Mouse (Mus musculus) MEL (cell line): ENCODE data around the gene Galnt18. TPM values are rescaled to one million over a fixed set of nuclear protein-coding genes. Genes with fewer than 3 reads are reported as not detected.

Experiments
- DNase-seq: peaks from one replicate; pipeline ENCODE4 v3.0.0; 2011; ENCODE audit warnings: low read depth, low spot score
- H3K27ac ChIP-seq: 2 replicates; pipeline ENCODE4 v1.5.1; 2012; ENCODE audit warnings: low read depth, mild to moderate bottlenecking, control low read depth, low read length, moderate library complexity; ENCODE audit not compliant: control insufficient read depth
- H3K27me3 ChIP-seq, 2 experiments: fragments of 150-350 bp in 1 of 2; sonication (generic) in 1 of 2; 2 replicates each; pipeline ENCODE4 v1.6.1; 2012; ENCODE audit warnings: low read length in 2 of 2, mild to moderate bottlenecking in 2 of 2, improper control_type of control experiment in 1 of 2, moderate library complexity in 1 of 2; ENCODE audit not compliant: insufficient read depth in 2 of 2, control insufficient read depth in 1 of 2
- H3K36me3 ChIP-seq, 2 experiments: 2 replicates each; pipeline ENCODE4 v1.6.1; 2012 to 2014; ENCODE audit warnings: low read length in 2 of 2, improper control_type of control experiment in 1 of 2, inconsistent platforms in 1 of 2, mild to moderate bottlenecking in 1 of 2; ENCODE audit not compliant: insufficient read depth in 2 of 2, control insufficient read depth in 1 of 2
- H3K4me1 ChIP-seq, 2 experiments: fragments of 150-350 bp in 1 of 2; sonication (generic) in 1 of 2; 2 replicates each; pipeline ENCODE4 v1.6.1; 2012; ENCODE audit warnings: low read length in 2 of 2, improper control_type of control experiment in 1 of 2, mild to moderate bottlenecking in 1 of 2; ENCODE audit not compliant: insufficient read depth in 2 of 2, control insufficient read depth in 1 of 2
- H3K4me3 ChIP-seq, 2 experiments: fragments of 150-350 bp in 1 of 2; sonication (generic) in 1 of 2; 2 replicates each; pipeline ENCODE4 v1.5.1; 2012; ENCODE audit warnings: low read depth in 2 of 2, low read length in 2 of 2, mild to moderate bottlenecking in 2 of 2, moderate library complexity in 2 of 2, control low read depth in 1 of 2, improper control_type of control experiment in 1 of 2; ENCODE audit not compliant: control insufficient read depth in 1 of 2, insufficient read depth in 1 of 2
- H3K79me2 ChIP-seq: 2 replicates; pipeline ENCODE4 v1.6.1; 2012; ENCODE audit warnings: mild to moderate bottlenecking, low read length, moderate library complexity; ENCODE audit not compliant: control insufficient read depth, poor library complexity, insufficient read depth
- H3K9ac ChIP-seq: 2 replicates; pipeline ENCODE4 v1.6.1; 2012; ENCODE audit warnings: low read depth, mild to moderate bottlenecking, control low read depth, low read length, moderate library complexity; ENCODE audit not compliant: control insufficient read depth, poor library complexity, severe bottlenecking
- H3K9me3 ChIP-seq: fragments of 150-350 bp; sonication (generic); replicated peaks from 2 replicates; pipeline ENCODE4 v1.6.1; 2012; ENCODE audit warnings: mild to moderate bottlenecking, low read length, improper control_type of control experiment, moderate library complexity; ENCODE audit not compliant: insufficient read depth
- BHLHE40 ChIP-seq: IDR thresholded peaks from 2 replicates; pipeline ENCODE4 v1.6.1; 2012; ENCODE audit warnings: low read depth, mild to moderate bottlenecking, inconsistent platforms, low read length, improper control_type of control experiment, borderline replicate concordance
- CHD1 ChIP-seq: IDR thresholded peaks from 2 replicates; pipeline ENCODE4 v1.6.1; 2012; ENCODE audit warnings: low read depth, mild to moderate bottlenecking, inconsistent platforms, low read length, improper control_type of control experiment
- CHD2 ChIP-seq: IDR thresholded peaks from 2 replicates; pipeline ENCODE4 v1.6.1; 2011; ENCODE audit warnings: low read length, improper control_type of control experiment
- E2F4 ChIP-seq: IDR thresholded peaks from 2 replicates; pipeline ENCODE4 v1.6.1; 2011; ENCODE audit warnings: low read depth, low read length, improper control_type of control experiment, borderline replicate concordance
- ELF1 ChIP-seq: IDR thresholded peaks from 2 replicates; pipeline ENCODE4 v1.6.1; 2014; ENCODE audit warnings: low read depth, mild to moderate bottlenecking, inconsistent platforms, low read length, improper control_type of control experiment, moderate library complexity
- EP300 ChIP-seq, 2 experiments: IDR thresholded peaks; 2 replicates each; pipeline ENCODE4 v1.6.1; 2011; ENCODE audit warnings: improper control_type of control experiment in 2 of 2, low read length in 2 of 2, low read depth in 1 of 2, mild to moderate bottlenecking in 1 of 2
- ETS1 ChIP-seq: IDR thresholded peaks from 2 replicates; pipeline ENCODE4 v1.6.1; 2012; ENCODE audit warnings: low read depth, mild to moderate bottlenecking, inconsistent platforms, low read length, improper control_type of control experiment, moderate library complexity
- HCFC1 ChIP-seq: IDR thresholded peaks from 2 replicates; pipeline ENCODE4 v1.6.1; 2012; ENCODE audit warnings: low read depth, mild to moderate bottlenecking, inconsistent platforms, low read length, improper control_type of control experiment, moderate library complexity
- KAT2A ChIP-seq: conservative IDR thresholded peaks from 2 replicates; pipeline ENCODE4 v1.6.1; 2012; ENCODE audit warnings: low read depth, low read length, improper control_type of control experiment, inconsistent platforms
- MAFK ChIP-seq: IDR thresholded peaks from 2 replicates; pipeline ENCODE4 v1.6.1; 2011; ENCODE audit warnings: low read depth, mild to moderate bottlenecking, low read length, improper control_type of control experiment, borderline replicate concordance
- MAZ ChIP-seq: IDR thresholded peaks from 2 replicates; pipeline ENCODE4 v1.6.1; 2012; ENCODE audit warnings: low read depth, mild to moderate bottlenecking, inconsistent platforms, low read length, improper control_type of control experiment
- MEF2A ChIP-seq: IDR thresholded peaks from 2 replicates; pipeline ENCODE4 v1.6.1; 2014; ENCODE audit warnings: low read depth, mild to moderate bottlenecking, inconsistent platforms, low read length, improper control_type of control experiment; ENCODE audit not compliant: poor library complexity, insufficient replicate concordance, severe bottlenecking; ENCODE audit errors: extremely low read depth
- MXI1 ChIP-seq: IDR thresholded peaks from 2 replicates; pipeline ENCODE4 v1.6.1; 2011; ENCODE audit warnings: mild to moderate bottlenecking, low read depth, low read length, improper control_type of control experiment
- MYB ChIP-seq: IDR thresholded peaks from 2 replicates; pipeline ENCODE4 v1.6.1; 2011; ENCODE audit warnings: mild to moderate bottlenecking, low read depth, low read length, improper control_type of control experiment
- MYC ChIP-seq: IDR thresholded peaks from 2 replicates; pipeline ENCODE4 v1.6.1; 2011; ENCODE audit warnings: low read depth, mild to moderate bottlenecking, low read length, improper control_type of control experiment, moderate library complexity
- NELFE ChIP-seq: IDR thresholded peaks from 2 replicates; pipeline ENCODE4 v1.6.1; 2011; ENCODE audit warnings: low read depth, low read length, improper control_type of control experiment
- POLR2AphosphoS2 ChIP-seq: IDR thresholded peaks from 2 replicates; pipeline ENCODE4 v1.6.1; 2011; ENCODE audit warnings: low read length, improper control_type of control experiment
- RAD21 ChIP-seq: IDR thresholded peaks from 2 replicates; pipeline ENCODE4 v1.6.1; 2011; ENCODE audit warnings: mild to moderate bottlenecking, low read depth, low read length, improper control_type of control experiment
- SMC3 ChIP-seq: IDR thresholded peaks from 2 replicates; pipeline ENCODE4 v1.6.1; 2011; ENCODE audit warnings: low read depth, low read length, improper control_type of control experiment
- TAL1 ChIP-seq: IDR thresholded peaks from 2 replicates; pipeline ENCODE4 v1.6.1; 2012; ENCODE audit warnings: mild to moderate bottlenecking, inconsistent platforms, low read length, moderate library complexity, mixed read lengths
- TBP ChIP-seq: IDR thresholded peaks from 2 replicates; pipeline ENCODE4 v1.8.0; 2011; ENCODE audit warnings: low read depth, low read length, improper control_type of control experiment
- UBTF ChIP-seq: IDR thresholded peaks from 2 replicates; pipeline ENCODE4 v1.6.1; 2012; ENCODE audit warnings: low read depth, mild to moderate bottlenecking, inconsistent platforms, low read length, improper control_type of control experiment, moderate library complexity, borderline replicate concordance; ENCODE audit not compliant: insufficient read depth
- USF2 ChIP-seq, 2 experiments: IDR thresholded peaks; 2 replicates each; pipeline ENCODE4 v1.6.1; 2011 to 2012; ENCODE audit warnings: improper control_type of control experiment in 2 of 2, low read length in 2 of 2, borderline replicate concordance in 1 of 2, inconsistent platforms in 1 of 2, low read depth in 1 of 2, mild to moderate bottlenecking in 1 of 2; ENCODE audit not compliant: insufficient read depth in 1 of 2
- ZC3H11A ChIP-seq: IDR thresholded peaks from 2 replicates; pipeline ENCODE4 v1.6.1; 2012; ENCODE audit warnings: low read depth, mild to moderate bottlenecking, inconsistent platforms, low read length, improper control_type of control experiment
- ZNF384 ChIP-seq: IDR thresholded peaks from 2 replicates; pipeline ENCODE4 v1.6.1; 2012; ENCODE audit warnings: low read depth, mild to moderate bottlenecking, inconsistent platforms, low read length, improper control_type of control experiment
- polyA plus RNA-seq, 2 experiments: library from polyadenylated mRNA; stranded (reverse) in 1 of 2; unstranded in 1 of 2; fragments of >175 nt in 1 of 2; fragments of >200 nt in 1 of 2; gene quantifications; 2 replicates each; pipeline versions ENCODE4 v1.2.1 to v1.2.4; 2012; ENCODE audit warnings: low replicate concordance in 2 of 2, low read depth in 1 of 2; ENCODE audit not compliant: insufficient read length in 2 of 2, insufficient read depth in 1 of 2, missing spikeins in 1 of 2
- total RNA-seq: library from RNA; depleted of rRNA; stranded (reverse); fragments of 300-350 nt; gene quantifications from 2 replicates; pipeline ENCODE4 v1.2.3, GENCODE M21; 2012

Galnt18 gene
- total and polyA plus RNA-seq, 3 experiments, result not detected

GRCm38 (mm10) chr7:111702961-111703360 is 76.8 kb downstream of the Galnt18 start:
- Histone ChIP-seq H3K9ac (no peak overlapping the region), H3K27ac (no peak overlapping the region), H3K36me3 (no peaks in the 10 kb centered on the region), H3K9me3 (no peaks in the 10 kb centered on the region), H3K4me3 (no peak overlapping the region), H3K4me1 (no peaks in the 10 kb centered on the region), H3K27me3 (no peaks in the 10 kb centered on the region), H3K79me2 (no peaks in the 10 kb centered on the region)
- TF ChIP-seq SMC3, result no peak
- no peak for TF ChIP-seq USF2 (IDR thresholded peaks at IDR 0.05; ENCODE audit: borderline replicate concordance in 1 of 2, insufficient read depth in 1 of 2, low read depth in 1 of 2, low read length in 2 of 2)
- no peak for TF ChIP-seq MAFK
- no peak for TF ChIP-seq CHD1
- no peak for TF ChIP-seq MEF2A
- no peak for TF ChIP-seq MXI1
- no peak for TF ChIP-seq MYC
- no peak for TF ChIP-seq EP300 (IDR thresholded peaks at IDR 0.05; ENCODE audit: low read depth in 1 of 2, low read length in 2 of 2)
- TF ChIP-seq TBP, result no peak
- no peak for TF ChIP-seq BHLHE40
- TF ChIP-seq HCFC1, result no peak
- no peak for DNase-seq

- H3K4me1 ChIP-seq, result no peaks in the 10 kb centered on the region
Measured at GRCm38 (mm10) chr7:111701788-111702187, 78.0 kb downstream of the Galnt18 start.

GRCm38 (mm10) chr7:111699446-111699845 is 80.3 kb downstream of the Galnt18 start:
- TF ChIP-seq TBP (no peak), KAT2A (no peak), TAL1 (no peak), MXI1 (no peak), MAZ (no peak), ZC3H11A (no peak), E2F4 (no peak), MEF2A (no peak), NELFE (no peak), USF2 (IDR thresholded peaks at IDR 0.05; ENCODE audit: borderline replicate concordance in 1 of 2, insufficient read depth in 1 of 2, low read depth in 1 of 2, low read length in 2 of 2) (no peak), ETS1 (no peak), BHLHE40 (no peak), MYB (no peak), POLR2AphosphoS2 (no peak), UBTF (no peak), EP300 (IDR thresholded peaks at IDR 0.05; ENCODE audit: low read depth in 1 of 2, low read length in 2 of 2) (no peak)
- Histone ChIP-seq H3K9me3 (no peaks in the 10 kb centered on the region), H3K4me3 (no peak overlapping the region), H3K27ac (no peak overlapping the region), H3K36me3 (no peaks in the 10 kb centered on the region), H3K27me3 (no peaks in the 10 kb centered on the region), H3K4me1 (no peaks in the 10 kb centered on the region), H3K79me2 (no peaks in the 10 kb centered on the region), H3K9ac (no peak overlapping the region)
- DNase-seq, result no peak

More at GRCm38 (mm10) chr7:111701788-111702187, 78.0 kb downstream of the Galnt18 start:
- H3K9ac ChIP-seq, result no peak overlapping the region
- H3K27ac ChIP-seq, result no peak overlapping the region
- H3K9me3 ChIP-seq, result no peaks in the 10 kb centered on the region
- no peak overlapping the region for H3K4me3 ChIP-seq
- H3K27me3 ChIP-seq, result no peaks in the 10 kb centered on the region
- H3K79me2 ChIP-seq, result no peaks in the 10 kb centered on the region
- H3K36me3 ChIP-seq, result no peaks in the 10 kb centered on the region
- TF ChIP-seq POLR2AphosphoS2, result no peak
- no peak for TF ChIP-seq RAD21
- TF ChIP-seq ZC3H11A, result no peak
- TF ChIP-seq TBP, result no peak
- TF ChIP-seq E2F4, result no peak
- TF ChIP-seq ZNF384, result no peak
- TF ChIP-seq KAT2A, result no peak
- TF ChIP-seq CHD2, result no peak
- TF ChIP-seq ELF1, result no peak
- no peak for DNase-seq
